Mouse (Mus musculus) cerebellum, adult 18-20 months (tissue): ENCODE data around the gene Rab5b.
"Not testable (repeated sequence)": the region's sequence is repeated elsewhere in the genome, so short reads cannot be mapped to it uniquely, and the experiment has no call there.

ENCODE experiments used
- DNase-seq, 2 experiments: peaks; one replicate each; pipeline ENCODE4 v3.0.0; 2021

Gene Rab5b

DNA sequence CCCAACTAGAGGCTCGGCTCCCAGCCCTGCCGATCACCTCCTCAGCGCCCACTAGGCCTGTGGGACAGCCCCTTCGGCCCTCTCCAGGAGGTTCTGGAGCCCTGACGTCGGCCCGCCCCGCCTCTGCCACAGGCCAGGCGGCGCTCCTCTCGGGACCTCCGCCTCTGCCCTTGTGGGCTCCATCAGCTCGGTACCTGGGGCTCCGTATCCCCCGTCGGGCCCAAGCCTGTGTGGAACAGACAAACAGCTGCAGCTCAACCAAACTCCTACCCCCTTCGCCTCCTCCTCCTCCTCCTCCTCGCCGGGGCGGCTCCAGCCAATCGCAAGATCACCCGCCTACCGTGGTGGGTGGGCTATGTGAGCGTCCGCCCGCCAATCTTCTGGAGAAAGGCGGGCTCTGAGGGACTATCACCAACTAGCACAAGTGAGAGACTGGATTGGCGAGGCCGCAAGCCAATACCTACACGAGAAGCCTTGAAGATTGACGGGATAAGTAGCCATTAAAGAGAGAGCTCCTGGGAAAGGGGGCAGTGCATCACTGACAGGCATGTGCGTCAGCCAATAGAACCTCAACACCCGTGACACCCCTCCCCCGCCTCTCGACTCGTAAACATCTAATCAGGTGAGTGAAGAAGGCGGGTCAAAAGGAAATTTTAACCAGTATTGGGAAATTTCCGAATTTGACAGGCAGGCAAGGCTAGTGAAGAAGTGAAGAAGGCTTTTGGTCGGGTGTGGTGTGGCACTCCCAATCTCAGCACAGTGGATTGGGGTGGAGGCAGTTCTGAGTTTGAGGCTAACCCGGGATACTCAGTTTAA is at the start of gene Rab5b:
TSS of gene Rab5b (minus strand) at position 273 of the 816 bp plus-strand sequence.
- DNase-seq: peak; percentile 97 to 99

DNA sequence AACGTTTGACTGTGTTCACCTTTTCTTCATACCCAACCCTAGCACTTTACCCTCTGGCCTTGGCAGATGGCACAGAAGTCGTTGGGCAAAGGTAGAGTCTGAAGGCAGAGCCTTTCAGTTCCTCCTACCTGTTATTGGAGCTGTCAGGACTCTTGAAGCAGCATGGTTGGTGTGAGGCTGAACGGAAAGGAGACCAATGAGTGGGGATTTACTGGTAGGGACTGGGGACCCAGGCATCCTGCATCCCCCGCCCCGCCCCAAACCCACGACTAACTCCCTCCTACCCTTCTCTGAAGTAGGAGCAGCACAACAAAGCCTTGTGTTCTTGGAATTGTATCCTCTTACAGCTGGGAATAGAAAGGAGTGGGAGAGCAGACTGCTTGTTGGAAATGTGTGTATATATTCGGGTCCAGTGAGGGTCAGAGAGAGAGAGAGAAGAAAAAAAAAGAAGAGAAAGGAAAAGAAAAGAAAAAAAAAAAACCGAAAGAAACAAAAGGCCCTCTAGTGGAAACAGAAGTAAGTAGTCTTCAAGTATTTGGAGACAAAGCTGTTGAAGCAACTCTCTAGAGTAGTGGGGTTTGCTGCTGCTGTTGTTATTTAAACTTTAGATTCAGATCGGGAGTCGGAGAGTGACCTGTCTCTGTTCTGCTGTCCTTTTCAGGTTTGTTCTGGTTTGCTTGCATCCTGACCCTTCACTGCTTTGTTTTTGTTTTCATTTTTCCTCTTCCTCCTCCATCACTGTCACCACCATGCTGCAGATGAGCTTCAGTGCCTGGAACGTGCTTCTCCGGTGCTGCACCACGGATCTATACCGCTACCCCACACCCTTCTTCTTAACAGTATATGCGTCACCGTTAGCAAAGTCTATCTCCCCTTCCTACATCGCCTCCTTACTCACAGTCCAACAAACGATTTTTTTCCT is 48.9 kb upstream of the Rab5b start, which contains the start of gene Dgka:
TSS of gene Dgka (minus strand) at position 176 of the 922 bp plus-strand sequence.
- no peak for DNase-seq

DNA sequence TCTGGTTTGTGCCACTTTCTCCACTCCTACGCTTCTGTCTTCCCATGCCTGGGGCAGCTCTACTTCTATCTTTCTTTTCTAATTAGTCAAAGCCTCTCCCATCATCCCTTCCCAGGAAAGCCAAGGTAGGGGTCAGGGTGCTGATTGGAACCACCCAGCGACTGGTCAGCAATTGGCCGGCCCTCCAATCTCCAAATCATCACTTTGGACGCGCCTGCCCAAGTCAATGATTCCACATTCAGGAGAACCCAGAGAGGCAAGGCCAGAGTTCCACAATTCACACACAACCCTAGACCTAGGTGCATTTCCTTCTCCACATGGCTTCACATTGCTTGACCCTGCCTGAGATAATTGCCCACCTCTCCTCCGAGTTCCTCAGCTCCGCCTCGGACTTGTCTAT is 48.1 kb upstream of the Rab5b start:
- no peak for DNase-seq

DNA sequence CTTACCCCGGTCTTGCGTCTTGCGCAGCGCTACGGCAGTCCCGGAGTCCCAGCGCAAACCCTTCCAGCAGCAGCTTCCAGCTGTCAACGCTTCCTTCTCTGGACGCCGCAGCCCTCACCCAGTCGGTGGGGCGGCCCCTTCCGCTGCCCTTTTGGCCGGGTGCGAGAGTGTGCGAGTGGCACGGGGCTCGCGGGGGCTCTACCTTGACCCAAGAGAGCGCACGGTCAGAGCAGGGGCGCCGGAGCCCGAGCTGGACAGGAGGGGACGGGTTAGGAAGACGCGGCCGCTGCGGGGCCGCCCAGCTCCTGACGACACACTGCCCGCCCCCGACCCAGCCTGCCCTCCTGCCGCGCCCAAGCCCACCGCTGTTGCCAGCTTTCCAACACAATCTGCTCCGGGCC is 47.7 kb upstream of the Rab5b start:
- DNase-seq: peak; percentile 34 to 59

DNA sequence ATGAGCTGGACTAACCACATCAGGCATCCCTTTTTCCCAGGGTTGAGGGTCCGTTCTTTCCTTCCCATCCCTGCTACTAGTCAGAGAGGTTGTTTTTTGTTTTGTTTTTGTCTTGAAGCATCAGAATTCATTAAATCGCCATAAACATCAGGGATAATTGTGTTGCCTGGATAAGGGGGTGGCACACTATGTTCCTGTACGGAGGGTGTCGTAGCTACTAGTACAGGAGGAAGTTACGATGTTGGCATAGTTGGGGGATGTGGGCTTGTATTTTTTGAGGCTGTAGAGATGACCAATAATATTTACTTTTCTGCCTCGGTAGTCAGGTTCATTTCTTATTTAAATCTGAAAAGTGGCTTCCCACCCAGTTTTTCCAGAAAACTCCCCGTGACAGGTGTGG is 47.2 kb upstream of the Rab5b start:
- DNase-seq: no peak

DNA sequence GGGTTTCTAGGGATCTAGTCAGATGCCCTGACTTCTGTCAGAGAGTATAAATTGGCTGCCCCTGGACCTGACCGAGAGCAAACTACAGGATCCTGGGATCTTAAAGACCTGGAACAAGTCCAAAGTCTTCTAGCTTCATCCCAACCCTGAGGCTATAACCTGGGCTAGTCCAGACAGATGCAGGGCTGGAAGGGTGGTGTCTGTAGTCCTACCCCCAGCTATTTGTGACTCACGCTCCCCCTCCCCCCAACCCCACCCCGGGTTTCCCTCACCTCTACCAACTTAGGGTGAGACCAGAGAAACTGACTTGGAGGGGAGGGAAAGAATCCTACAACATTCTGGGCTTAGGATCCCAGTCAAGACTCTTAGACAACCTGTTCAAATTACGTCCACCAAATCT is 46.6 kb upstream of the Rab5b start:
- DNase-seq: no peak

DNA sequence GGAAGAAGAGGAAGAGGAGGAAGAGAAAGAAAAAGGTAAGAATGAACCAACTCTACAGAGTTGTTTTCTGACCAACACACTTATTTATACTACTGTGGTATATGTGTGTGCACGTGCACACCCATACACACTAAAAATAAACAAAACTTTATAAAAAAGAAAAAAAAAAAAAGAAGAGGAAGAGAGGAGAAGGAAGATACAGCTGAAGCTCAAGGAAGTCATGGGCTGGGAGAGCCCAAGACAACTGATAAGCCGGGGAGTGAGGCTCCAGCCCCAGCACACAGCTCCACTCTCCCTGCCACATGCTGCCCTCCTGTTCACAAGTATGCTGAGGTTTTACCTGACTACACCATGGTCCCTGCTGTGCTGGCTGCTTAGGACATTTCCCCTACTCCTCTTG is 44.2 kb upstream of the Rab5b start:
- no peak for DNase-seq

DNA sequence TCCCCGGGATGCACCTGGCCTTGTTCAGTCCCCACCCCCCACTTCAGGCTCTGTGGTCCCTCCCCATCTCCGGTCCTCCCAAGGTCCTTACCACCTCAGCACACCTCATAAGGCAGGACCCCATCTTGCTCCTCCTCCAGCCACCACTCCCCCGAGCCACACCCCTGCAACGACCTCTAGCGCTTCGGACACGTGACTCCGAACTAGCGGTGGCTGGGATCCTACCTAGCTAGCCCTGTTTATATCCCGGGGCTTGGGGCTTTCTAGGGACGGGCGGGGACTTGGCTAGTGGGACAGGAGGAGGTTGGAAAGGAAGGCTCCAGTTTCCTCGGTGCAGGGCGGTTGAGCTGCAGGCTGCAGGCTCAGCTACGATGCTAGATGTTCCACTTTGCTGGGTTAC is 41.4 kb upstream of the Rab5b start:
- no peak for DNase-seq

DNA sequence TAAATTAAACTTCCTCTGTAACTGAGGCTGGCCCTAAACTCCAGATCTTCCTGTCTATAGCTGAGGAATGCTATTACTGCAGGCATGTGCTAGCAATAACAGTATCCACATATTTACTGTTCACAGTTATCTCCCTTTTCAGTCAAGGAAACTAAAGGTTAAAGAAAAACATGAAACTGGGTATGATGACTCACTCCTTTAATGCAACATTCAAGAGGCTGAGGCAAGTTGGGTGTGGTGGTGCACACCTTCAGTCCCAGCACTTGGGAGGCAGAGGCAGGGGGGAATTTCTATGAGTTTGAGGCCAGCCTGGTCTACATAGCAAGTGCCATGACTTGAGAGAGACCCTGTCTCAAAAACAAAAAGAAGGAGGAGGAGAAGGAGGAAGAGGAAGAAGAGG is 35.9 kb upstream of the Rab5b start:
- no peak for DNase-seq

DNA sequence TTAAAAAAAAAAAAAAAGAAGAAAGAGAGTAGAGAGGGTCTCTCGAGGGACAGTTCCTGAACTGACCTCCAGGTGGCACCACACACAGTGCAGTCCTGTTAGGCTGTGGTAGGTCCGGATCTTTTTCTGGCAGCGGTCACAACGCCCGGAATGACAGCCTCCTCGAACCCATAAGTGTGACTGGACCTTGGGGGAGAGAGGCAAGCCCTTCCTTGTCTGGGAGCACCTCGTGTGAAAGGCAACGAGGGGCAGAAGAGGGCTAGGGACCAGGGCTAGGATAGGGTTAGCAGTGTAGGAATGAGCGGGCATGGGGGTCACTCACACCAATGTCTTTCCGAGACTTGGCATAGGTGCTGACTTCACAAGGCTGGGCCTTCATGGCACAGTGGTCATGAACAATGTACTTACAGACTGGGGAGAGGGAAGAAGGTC is 35.0 kb upstream of the Rab5b start:
- peak; percentile 75 to 76 for DNase-seq

DNA sequence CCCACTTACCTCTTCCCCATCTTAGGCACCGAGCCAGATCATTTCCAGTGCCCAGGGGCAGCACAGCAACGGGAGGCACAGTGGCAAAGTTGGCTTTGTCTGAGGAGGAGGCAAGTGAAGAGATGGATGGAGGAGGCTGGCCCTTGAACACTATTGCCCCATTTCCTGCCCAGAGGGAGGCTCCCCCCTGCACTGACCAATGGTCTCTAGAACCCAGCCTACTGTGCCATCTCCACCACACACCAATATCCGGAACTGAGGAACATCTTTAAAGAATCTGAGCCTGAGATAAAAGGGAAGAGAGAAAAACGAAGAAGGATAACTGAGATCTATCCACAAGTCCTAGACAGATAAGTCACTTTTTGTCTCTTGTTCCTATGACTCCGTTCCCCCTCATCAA is 32.0 kb upstream of the Rab5b start:
- no peak for DNase-seq

DNA sequence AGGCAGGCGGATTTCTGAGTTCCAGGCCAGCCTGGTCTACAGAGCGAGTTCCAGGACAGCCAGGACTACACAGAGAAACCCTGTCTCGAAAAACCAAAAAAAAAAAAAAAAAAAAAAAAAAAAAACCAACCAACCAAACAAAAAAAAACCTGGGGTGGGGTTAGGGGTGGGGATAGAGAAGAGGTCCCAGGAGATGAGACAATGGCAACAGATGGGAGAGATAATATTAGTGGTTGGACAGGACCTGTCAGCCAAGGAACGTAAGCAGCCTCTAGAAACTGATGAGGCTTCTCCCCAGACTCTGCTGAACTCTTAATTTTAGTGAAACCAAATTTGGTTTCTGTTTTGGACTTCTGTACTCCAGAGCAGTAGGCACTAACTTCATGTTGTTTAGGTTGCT is 29.4 kb upstream of the Rab5b start:
- not testable (repeated sequence) for DNase-seq

DNA sequence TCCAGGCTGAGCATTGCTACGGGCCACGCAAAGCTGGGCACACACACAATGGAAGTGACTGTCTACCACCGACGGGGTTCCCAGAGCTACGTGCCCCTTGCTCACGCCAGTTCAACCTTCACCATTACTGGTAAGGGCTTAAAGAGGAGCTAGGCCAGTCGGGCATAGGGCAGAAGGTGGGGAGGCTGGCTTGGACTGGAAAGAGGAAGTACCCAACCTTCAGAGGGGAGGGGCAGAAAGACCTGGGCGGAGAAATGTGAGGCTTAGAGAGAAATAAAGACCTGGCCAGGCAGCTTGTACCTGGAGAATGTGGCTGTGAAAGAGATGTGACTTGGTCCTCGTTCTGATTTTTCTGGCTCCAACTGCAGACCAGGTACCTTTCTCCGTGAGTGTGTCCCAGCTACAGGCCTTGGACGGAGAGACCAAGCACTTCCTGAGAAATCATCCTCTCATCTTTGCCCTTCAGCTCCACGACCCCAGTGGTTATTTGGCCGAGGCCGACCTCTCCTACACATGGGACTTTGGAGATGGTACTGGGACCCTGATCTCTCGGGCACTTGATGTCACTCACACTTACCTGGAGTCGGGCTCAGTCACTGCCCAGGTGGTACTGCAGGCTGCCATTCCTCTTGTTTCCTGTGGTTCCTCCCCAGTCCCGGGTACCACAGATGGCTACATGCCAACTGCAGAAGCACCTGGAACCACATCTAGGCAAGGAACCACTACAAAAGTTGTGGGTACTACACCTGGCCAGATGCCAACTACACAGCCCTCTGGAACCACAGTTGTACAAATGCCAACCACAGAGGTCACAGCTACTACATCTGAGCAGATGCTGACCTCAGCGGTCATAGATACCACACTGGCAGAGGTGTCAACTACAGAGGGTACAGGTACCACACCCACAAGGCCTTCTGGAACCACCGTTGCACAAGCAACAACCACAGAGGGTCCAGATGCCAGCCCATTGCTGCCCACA is 19.8 kb upstream of the Rab5b start:
- DNase-seq: no peak

DNA sequence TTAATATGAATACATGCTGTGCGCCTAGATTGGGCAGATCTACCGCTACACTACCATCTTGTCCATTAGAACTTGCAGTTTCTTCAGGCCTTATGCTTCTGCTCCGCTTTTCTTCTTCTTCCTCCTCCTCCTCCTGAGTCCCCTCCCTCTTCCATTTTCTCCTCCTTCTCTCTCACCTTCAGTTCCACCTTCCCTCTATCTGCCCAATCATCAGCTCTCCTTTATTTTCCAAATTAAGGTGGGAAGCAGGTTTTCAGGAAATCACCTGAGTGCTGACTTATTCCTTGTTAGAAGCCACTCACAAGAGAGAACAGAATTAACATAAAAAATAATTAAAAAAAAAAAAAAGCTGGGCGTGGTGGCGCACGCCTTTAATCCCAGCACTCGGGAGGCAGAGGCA is 15.3 kb upstream of the Rab5b start:
- DNase-seq: not testable (repeated sequence)

DNA sequence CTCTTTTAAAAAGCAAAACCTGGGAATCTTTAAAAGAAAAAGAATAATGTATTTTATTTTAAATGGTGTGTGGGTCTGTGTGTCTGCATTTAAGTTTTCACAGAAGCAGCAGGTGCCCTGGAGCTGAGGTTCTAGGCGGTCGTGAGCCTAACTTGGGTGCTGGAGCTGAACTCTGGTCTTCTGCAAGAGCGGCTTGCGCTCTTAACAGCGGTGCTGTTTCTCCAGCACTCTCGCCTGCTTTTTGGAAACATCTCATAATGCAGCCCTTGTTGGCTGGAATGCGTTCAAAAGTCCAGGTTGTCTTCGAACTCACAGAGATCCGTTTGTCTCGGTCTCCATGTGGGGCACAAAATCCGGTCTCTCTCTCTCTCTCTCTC is 9.2 kb upstream of the Rab5b start:
- no peak for DNase-seq

DNA sequence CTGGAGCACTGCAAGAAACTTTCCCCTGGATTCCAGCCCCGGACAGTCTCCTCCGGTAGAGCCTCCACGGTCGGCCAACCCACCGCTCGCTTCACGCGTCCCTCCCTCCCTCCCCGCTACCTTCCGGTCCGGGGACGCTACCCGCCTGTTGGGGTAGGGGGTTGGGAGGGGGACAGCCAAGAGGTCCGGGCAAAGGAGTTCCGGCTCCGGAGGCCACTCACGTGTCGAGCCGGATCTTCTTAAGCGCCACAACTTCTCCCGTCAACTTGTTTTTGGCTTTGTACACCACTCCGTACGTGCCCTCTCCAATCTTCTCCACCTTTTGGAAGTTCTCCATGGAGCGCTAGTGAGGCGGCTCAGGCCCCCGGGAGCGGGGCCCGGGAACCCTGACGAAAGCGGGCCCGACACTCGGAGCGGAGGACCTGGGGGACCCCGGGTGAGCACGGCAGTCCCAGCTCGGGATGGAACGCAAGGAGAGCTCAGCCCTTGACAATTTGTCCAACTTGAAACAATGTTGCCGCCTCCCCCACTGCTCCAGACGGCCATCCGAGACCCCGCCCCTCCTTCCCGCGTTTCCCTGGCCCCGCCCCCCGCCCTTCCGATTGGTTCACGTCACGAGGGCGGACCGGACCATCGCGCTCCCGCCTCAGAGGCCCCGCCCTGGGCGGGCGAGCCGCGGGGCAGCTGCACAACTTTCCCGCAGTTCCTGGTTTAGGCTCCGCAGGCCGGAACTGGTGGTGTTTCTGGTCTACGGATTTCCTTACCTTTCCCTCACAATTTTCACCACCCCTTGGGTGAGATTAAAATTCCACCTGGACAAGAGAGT is 8.6 kb upstream of the Rab5b start, which contains the start of gene Cdk2:
TSS of gene Cdk2 (minus strand) at position 541 of the 826 bp plus-strand sequence.
- peak; percentile 89 to 90 for DNase-seq

DNA sequence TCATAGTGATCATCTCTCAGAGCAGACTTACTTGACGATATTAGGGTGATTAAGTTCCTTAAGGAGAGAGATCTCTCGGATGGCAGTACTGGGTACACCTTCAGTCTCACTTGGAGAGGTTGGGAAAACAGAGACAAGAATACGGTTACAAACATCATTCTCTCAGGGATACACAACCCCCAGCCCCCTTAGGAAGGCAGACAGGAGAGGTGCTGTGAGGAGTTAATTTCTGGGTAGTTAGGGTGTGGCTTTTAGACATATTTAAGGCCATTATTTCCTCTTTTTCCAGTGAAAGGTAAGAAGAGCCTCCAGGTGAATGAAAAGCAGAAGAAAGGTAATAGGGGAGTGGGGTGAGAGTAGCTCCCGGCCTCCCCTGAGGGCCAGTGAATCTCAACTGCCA is 7.8 kb upstream of the Rab5b start, which contains the start of gene Pmel:
TSS of gene Pmel (plus strand) at position 301 of the 400 bp plus-strand sequence.
- no peak for DNase-seq

DNA sequence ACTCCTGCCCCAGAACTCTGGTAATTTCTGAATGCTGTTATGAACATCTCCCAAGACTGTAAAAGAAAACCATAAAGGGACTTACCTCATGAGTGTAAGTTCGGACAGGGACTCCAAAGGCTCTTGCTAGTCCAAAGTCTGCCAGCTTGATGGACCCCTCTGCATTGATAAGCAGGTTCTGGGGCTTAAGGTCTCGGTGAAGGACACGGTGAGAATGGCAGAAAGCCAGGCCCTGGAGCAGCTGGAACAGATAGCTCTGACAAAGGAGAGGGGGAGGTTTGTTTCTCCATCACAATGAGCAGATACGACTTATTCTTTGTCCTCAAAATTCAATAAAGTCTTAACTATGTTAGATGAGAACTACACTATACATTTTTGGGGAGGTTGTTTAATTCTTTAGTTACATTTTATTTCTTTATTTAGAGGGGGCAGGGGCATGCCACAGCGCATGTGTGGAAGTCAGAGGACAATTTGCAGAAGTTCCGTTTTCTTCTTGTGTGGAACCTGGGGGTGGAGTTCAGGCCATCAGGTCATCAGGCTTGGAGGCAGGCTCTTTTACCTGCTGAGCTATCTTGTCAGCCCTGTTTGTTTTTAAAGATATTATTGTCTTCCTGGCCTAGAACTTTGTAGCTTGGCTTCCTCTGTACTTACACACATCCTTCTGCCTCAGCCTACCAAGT is 6.4 kb upstream of the Rab5b start:
- no peak for DNase-seq

DNA sequence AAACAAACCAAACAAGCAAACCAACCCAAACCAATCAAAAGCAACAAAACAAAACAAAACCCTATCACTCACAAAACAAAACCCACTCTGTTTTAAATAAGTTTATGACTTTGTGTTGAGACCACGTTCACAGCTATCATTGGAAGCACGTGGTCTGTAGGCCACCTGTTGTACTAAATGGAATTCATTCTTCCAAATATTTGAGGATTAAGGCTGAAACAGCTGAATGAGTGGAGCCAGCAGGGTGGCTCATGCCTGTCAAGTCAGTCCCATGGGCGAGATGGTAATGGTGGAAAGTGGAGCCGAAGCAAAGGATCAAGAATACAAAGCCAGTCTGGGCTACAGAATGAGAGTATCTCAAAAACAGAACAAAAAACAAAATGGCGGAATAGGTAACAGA is 4.6 kb upstream of the Rab5b start:
- DNase-seq: no peak

DNA sequence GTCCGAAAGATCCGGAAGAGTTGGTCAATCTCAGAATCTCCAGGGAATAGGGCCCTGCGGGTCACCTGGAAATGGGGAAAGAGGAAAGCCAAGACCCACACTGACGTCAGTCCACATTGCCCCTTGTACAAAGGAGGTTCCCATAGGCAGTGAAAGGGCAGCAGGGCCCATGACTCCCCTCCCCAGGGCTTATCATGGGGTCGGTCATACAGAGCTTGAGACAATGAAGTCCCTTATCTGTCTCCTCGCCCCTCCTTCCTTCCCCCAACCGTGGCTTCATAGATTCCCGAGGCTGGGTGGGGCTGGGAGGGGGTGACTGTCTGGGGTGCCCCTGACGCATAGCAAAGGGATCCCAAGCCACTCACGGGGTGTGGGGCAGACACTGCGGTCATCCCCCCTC is 3.5 kb upstream of the Rab5b start:
- no peak for DNase-seq

DNA sequence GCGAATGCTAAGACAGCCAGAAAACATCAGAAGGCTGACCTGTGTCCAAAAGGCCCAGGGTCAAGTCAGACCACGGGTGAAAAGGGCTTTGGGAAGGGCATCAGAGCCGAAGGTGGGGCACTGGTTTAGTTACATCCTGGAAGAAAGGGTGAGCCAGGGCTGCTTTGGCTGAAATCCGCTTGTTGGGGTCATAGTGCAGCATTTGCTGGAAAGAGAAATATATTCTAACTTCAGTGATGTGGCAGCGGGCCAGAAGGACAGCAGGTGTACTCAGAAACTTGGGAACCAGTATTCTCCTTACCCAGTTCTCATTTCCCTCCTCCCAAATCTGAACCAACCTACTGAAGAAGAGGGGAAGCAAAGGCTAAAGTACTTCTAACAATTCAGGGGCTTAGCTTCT is 2.9 kb upstream of the Rab5b start:
- no peak for DNase-seq
